ENCODE assay signal across 25 mouse cellular contexts in genomic region chr12:34278822-34279221, GRCm38 (mm10).
DNase-seq lines count a peak whose midpoint lies in the region; ATAC-seq lines count a peak whose summit lies in the region.
"Had no signal": no experiment of that assay in that cellular context is flagged by ENCODE, and none has a peak within 500 bp of the region (broad histone marks: within the 10 kb centered on the region; RNA-seq: fewer than 3 reads in every experiment).

No protein-coding gene starts in this region.

- H3K9ac ChIP-seq in embryonic facial prominence, embryonic 11.5 days (replicated peaks; ENCODE audit: low read length) = no peak overlapping the region
- no peak overlapping the region for H3K9ac ChIP-seq in embryonic facial prominence, embryonic 14.5 days (ENCODE audit: low read depth, low read length)
- no peak overlapping the region for H3K9ac ChIP-seq in limb, embryonic 13.5 days
- H3K9ac ChIP-seq in neural tube, embryonic 15.5 days (replicated peaks) = no peak overlapping the region
- H3K9ac ChIP-seq in heart, embryonic 12.5 days = no peak overlapping the region
- H3K9ac ChIP-seq: embryonic facial prominence, embryonic 12.5 days; forebrain, postnatal 0 days; hindbrain, embryonic 13.5 days; intestine, embryonic 15.5 days had no signal

- H3K27ac ChIP-seq in embryonic facial prominence, embryonic 11.5 days (replicated peaks; ENCODE audit: low read depth, low read length) = no peak overlapping the region
- peak overlapping the region; percentile 53; the same call in 1 of the 2 replicates for H3K27ac ChIP-seq in embryonic facial prominence, embryonic 14.5 days (replicated peaks; ENCODE audit: low read depth, low read length)
- H3K27ac ChIP-seq in limb, embryonic 13.5 days = no peak overlapping the region
- no peak overlapping the region for H3K27ac ChIP-seq in neural tube, embryonic 15.5 days (replicated peaks)
- H3K27ac ChIP-seq in heart, embryonic 12.5 days (ENCODE audit: poor library complexity, severe bottlenecking) = no peak overlapping the region
- H3K27ac ChIP-seq: embryonic facial prominence, embryonic 12.5 days; gastrocnemius, adult 2 months; heart, embryonic 10.5 days; hindbrain, embryonic 13.5 days; intestine, embryonic 15.5 days had no signal

- no peak overlapping the region for H3K4me2 ChIP-seq in embryonic facial prominence, embryonic 11.5 days (ENCODE audit: low read depth, low read length)
- H3K4me2 ChIP-seq in embryonic facial prominence, embryonic 14.5 days (ENCODE audit: low read depth, low read length) = peak overlapping the region; percentile 27
- H3K4me2 ChIP-seq in limb, embryonic 13.5 days (replicated peaks) = no peak overlapping the region
- 0 out of 2 replicates have a peak overlapping the region, but pooled peaks have one; percentile 2 for H3K4me2 ChIP-seq in neural tube, embryonic 15.5 days
- no peak overlapping the region for H3K4me2 ChIP-seq in heart, embryonic 12.5 days
- H3K4me2 ChIP-seq: embryonic facial prominence, embryonic 12.5 days; hindbrain, embryonic 13.5 days; intestine, embryonic 15.5 days had no signal

- ATAC-seq in embryonic facial prominence, embryonic 11.5 days (replicated peaks; ENCODE audit: insufficient number of reproducible peaks, low FRiP score, low TSS enrichment, low read depth) = no peak
- ATAC-seq in embryonic facial prominence, embryonic 14.5 days (ENCODE audit: low read depth) = no peak
- ATAC-seq in limb, embryonic 13.5 days (ENCODE audit: low FRiP score, low read depth) = peak; percentile 60
- ATAC-seq in neural tube, embryonic 15.5 days (ENCODE audit: low FRiP score) = no peak
- ATAC-seq in heart, embryonic 12.5 days (ENCODE audit: insufficient number of reproducible peaks, low FRiP score) = no peak
- ATAC-seq: activated CD4-positive, CD25-positive, alpha-beta regulatory T cell, adult 4 months; forebrain, embryonic 14.5 days; forebrain, postnatal 0 days; hindbrain, embryonic 16.5 days; intestine, embryonic 15.5 days had no signal

- no peak overlapping the region for H3K4me3 ChIP-seq in embryonic facial prominence, embryonic 11.5 days (ENCODE audit: low read depth, low read length)
- H3K4me3 ChIP-seq in embryonic facial prominence, embryonic 14.5 days (ENCODE audit: low read depth, low read length) = no peak overlapping the region
- no peak overlapping the region for H3K4me3 ChIP-seq in limb, embryonic 13.5 days
- H3K4me3 ChIP-seq in neural tube, embryonic 15.5 days (replicated peaks) = no peak overlapping the region
- H3K4me3 ChIP-seq in heart, embryonic 12.5 days = no peak overlapping the region
- H3K4me3 ChIP-seq: embryonic facial prominence, embryonic 12.5 days; gastrocnemius, adult 2 months; heart, embryonic 10.5 days; hindbrain, embryonic 13.5 days; intestine, embryonic 15.5 days had no signal

- H3K9me3 ChIP-seq in embryonic facial prominence, embryonic 11.5 days (replicated peaks; ENCODE audit: control insufficient read depth, low read length) = no peaks in the 10 kb centered on the region
- no peaks in the 10 kb centered on the region for H3K9me3 ChIP-seq in embryonic facial prominence, embryonic 14.5 days (ENCODE audit: control insufficient read depth, low read length)
- no peaks in the 10 kb centered on the region for H3K9me3 ChIP-seq in limb, embryonic 13.5 days
- H3K9me3 ChIP-seq in neural tube, embryonic 15.5 days (replicated peaks) = no peaks in the 10 kb centered on the region
- no peaks in the 10 kb centered on the region for H3K9me3 ChIP-seq in heart, embryonic 12.5 days (replicated peaks)
- H3K9me3 ChIP-seq: embryonic facial prominence, embryonic 12.5 days; heart, embryonic 10.5 days; hindbrain, embryonic 13.5 days; intestine, embryonic 15.5 days had no signal

- peak; percentile 43 for DNase-seq in embryonic facial prominence, embryonic 11.5 days (ENCODE audit: low spot score)
- DNase-seq in embryonic facial prominence, embryonic 14.5 days (ENCODE audit: low spot score) = peak; percentile 71
- no peak for DNase-seq in left cerebral cortex, adult 8-10 months (ENCODE audit: low spot score in 2 of 2)
- DNase-seq in kidney, adult 9 months = no peak
- DNase-seq: adrenal gland, adult 8-10 months; adrenal gland, postnatal 25 days; cerebellum, adult 11-12 months; cerebellum, adult 8-10 months; cerebellum, postnatal 10 days; cerebellum, postnatal 36 days; embryo, embryonic 11 days; gastrocnemius, adult 2 months; gastrocnemius, postnatal 14 days; heart, adult 18-20 months had no signal

- no peaks in the 10 kb centered on the region for H3K27me3 ChIP-seq in embryonic facial prominence, embryonic 11.5 days (ENCODE audit: control insufficient read depth, insufficient read depth, low read length)
- no peaks in the 10 kb centered on the region for H3K27me3 ChIP-seq in embryonic facial prominence, embryonic 14.5 days (replicated peaks; ENCODE audit: control insufficient read depth, insufficient read depth, low read length)
- no peaks in the 10 kb centered on the region for H3K27me3 ChIP-seq in limb, embryonic 13.5 days
- no peaks in the 10 kb centered on the region for H3K27me3 ChIP-seq in neural tube, embryonic 15.5 days (replicated peaks)
- H3K27me3 ChIP-seq in heart, embryonic 12.5 days (replicated peaks) = no peaks in the 10 kb centered on the region
- H3K27me3 ChIP-seq: embryonic facial prominence, embryonic 12.5 days; hindbrain, embryonic 13.5 days; intestine, embryonic 15.5 days had no signal

- no peaks in the 10 kb centered on the region for H3K4me1 ChIP-seq in embryonic facial prominence, embryonic 11.5 days (ENCODE audit: control insufficient read depth, insufficient read depth, low read length)
- H3K4me1 ChIP-seq in embryonic facial prominence, embryonic 14.5 days (ENCODE audit: control insufficient read depth, insufficient read depth, low read length) = no peaks in the 10 kb centered on the region
- H3K4me1 ChIP-seq in limb, embryonic 13.5 days = no peaks in the 10 kb centered on the region
- no peaks in the 10 kb centered on the region for H3K4me1 ChIP-seq in neural tube, embryonic 15.5 days
- H3K4me1 ChIP-seq in heart, embryonic 12.5 days (replicated peaks) = no peaks in the 10 kb centered on the region
- H3K4me1 ChIP-seq: heart, embryonic 10.5 days; hindbrain, embryonic 13.5 days; intestine, embryonic 15.5 days had no signal

- H3K36me3 ChIP-seq in embryonic facial prominence, embryonic 11.5 days (replicated peaks; ENCODE audit: control insufficient read depth, insufficient read depth, low read depth, low read length) = no peaks in the 10 kb centered on the region; the same call in 1 of the 2 replicates
- H3K36me3 ChIP-seq in embryonic facial prominence, embryonic 14.5 days (ENCODE audit: control insufficient read depth, insufficient read depth, low read length) = no peaks in the 10 kb centered on the region
- H3K36me3 ChIP-seq in limb, embryonic 13.5 days = no peaks in the 10 kb centered on the region
- H3K36me3 ChIP-seq in neural tube, embryonic 15.5 days = no peaks in the 10 kb centered on the region
- no peaks in the 10 kb centered on the region for H3K36me3 ChIP-seq in heart, embryonic 12.5 days
- H3K36me3 ChIP-seq: embryonic facial prominence, embryonic 12.5 days; heart, embryonic 10.5 days; hindbrain, embryonic 13.5 days; intestine, embryonic 15.5 days had no signal

- 66% methylated on average over 12 of the region's 12 CpGs for WGBS in embryonic facial prominence, embryonic 11.5 days
- WGBS in embryonic facial prominence, embryonic 14.5 days = 45% methylated on average over 12 of the region's 12 CpGs
- 31% methylated on average over 12 of the region's 12 CpGs for WGBS in limb, embryonic 13.5 days
- 72% methylated on average over 12 of the region's 12 CpGs for WGBS in neural tube, embryonic 15.5 days
- WGBS in heart, embryonic 12.5 days = 80% methylated on average over 12 of the region's 12 CpGs

Comparison
In these comparisons a context has a peak if more than half of its experiments do, and no peak if none do; other contexts are left out.
1. H3K4me2 ChIP-seq: peak in embryonic facial prominence, embryonic 14.5 days (single experiment) and neural tube, embryonic 15.5 days (single experiment); none in embryonic facial prominence, embryonic 11.5 days (single experiment), limb, embryonic 13.5 days (single experiment) and heart, embryonic 12.5 days (single experiment).
2. DNase-seq: peak in embryonic facial prominence, embryonic 11.5 days (single experiment) and embryonic facial prominence, embryonic 14.5 days (single experiment); none in left cerebral cortex, adult 8-10 months (0 of 2) and kidney, adult 9 months (single experiment).